Mouse (Mus musculus) C2C12 (cell line): ENCODE measurements at regions not wholly inside any gene's neighbourhood (a gene's known extent, or its start where the extent isn't known, plus 50 kb on each side); places are given as distances from the start of the nearest gene placed in this dataset.

Source experiments
- CEBPB ChIP-seq: IDR thresholded peaks from one replicate; pipeline ENCODE4 v1.6.1; 2011; ENCODE audit warnings: low read depth, mild to moderate bottlenecking, control low read depth, moderate library complexity
- CTCF ChIP-seq: IDR thresholded peaks from one replicate; pipeline ENCODE4 v1.5.1; 2011; ENCODE audit not compliant: control insufficient read depth, insufficient read depth, insufficient read length
- FOSL1 ChIP-seq: IDR thresholded peaks from one replicate; pipeline ENCODE4 v1.8.0; 2011; ENCODE audit warnings: mild to moderate bottlenecking, low read length; ENCODE audit not compliant: poor library complexity, insufficient read depth, severe bottlenecking
- MAX ChIP-seq: IDR thresholded peaks from one replicate; pipeline ENCODE4 v1.6.1; 2011; ENCODE audit warnings: mild to moderate bottlenecking, control low read depth
- MYOG ChIP-seq: IDR thresholded peaks from one replicate; pipeline ENCODE4 v1.6.1; 2011; ENCODE audit not compliant: control insufficient read depth, insufficient read length; ENCODE audit errors: extremely low read depth
- USF1 ChIP-seq: IDR thresholded peaks from one replicate; pipeline ENCODE4 v1.6.1; 2011; ENCODE audit warnings: low read depth, mild to moderate bottlenecking, control low read depth, moderate library complexity

DNA sequence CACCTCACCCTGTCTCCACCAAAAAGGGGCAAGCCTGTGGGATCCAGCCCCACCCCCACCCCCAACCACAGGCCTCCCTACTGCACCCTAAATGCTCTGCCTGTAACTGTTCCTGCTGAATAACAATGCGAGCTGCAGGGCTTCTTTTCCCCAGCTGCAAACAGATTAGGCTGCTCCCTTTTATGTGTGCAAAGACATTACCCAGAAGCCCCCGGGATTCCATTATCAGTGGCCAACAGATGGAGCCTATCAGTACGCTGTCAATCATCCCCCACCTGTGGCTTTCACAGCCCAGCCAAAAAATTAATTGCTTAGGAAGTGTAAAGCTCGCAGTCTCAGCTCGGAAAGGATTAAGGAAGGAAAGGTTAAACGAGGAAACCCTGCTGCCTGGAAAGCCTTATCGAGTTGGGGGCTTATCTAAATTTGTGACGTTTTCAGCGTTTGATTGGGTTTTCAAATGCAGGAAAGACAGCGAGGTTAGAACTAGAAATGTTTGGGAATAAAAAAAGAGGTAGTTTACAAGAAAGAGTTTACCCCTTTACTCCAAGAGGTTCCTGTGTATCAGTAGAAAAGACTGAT is 263.2 kb upstream of the Myo3a start:
- TF ChIP-seq CTCF (no peak), FOSL1 (no peak), CEBPB (no peak), USF1 (no peak), MAX (no peak), MYOG (no peak)
